Mouse (Mus musculus): ENCODE measurements around the gene Btbd17.

The Btbd17 gene

DNA sequence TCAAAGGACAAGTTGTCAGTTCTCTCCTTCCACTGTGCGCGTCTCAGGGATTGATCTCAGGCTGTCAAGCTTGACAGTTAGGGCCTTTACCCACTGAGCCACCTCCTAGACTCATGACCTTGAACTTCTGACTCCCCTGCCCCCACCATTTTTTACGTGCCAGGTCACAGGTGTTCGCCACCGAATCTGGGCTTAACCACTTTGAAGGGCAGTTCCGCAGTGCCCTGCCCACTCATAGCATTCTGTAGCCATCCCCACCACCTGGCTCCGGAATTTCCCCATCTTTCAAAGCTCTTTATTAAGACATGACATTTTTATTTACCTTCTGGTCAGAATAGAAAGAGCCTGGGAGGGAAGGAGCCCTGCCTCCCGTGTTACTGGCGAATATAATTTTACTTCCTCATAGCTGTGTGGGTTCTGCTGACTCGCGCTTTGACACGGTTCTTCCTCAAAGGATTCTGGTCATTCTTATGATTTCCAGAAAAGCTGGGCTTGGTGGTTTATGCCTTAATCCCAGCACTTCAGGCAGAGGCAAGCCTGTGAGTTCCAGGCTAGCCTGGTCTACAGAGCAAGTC, 48.1 kb downstream of the Btbd17 start:
- DNase-seq: no peak

DNA sequence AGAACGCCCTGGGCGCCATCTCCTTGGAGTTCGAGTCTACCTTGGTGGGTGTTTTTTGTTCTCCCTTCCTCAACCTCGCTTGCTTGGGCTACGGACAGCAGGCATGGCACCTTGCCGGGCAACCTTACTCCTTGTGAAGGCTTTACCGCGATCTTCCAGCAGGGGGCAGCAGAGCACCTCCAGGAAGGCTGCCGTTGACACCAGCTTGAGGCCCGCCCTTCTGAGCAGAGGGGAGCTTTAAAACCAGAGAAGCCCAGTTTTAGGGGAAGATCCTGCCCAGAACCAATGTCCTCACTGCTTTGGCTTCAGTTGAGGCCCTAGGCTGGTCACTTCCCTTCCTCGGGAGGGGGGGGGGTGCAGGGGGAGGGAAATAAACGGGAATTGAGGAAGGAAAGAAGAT, 50.6 kb downstream of the Btbd17 start:
- DNase-seq: peak; percentile 92

DNA sequence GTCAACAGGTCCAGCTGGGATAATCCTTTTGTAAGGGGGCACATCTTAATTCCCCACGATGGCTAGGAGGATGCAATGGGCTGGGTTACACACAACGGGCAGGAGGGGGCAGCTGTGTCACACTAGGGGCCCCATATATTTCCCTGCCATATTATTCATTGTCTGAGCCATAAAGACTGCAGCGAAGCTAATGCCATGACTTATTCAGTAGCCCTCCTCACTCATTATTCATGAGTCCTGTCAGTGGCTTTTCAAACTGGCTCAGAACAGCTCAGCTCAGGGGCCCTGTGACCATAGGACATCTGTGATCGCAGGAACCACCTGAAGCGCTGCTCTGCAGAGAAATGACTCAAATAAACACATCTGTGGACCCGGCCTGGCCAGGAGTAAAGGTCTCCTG, 54.3 kb downstream of the Btbd17 start:
- DNase-seq: peak; percentile 48

Measured in retina, postnatal 1 day (tissue).